Mouse (Mus musculus): Measurements from ENCODE around the gene Eya2. TPM values are rescaled to one million over a fixed set of nuclear protein-coding genes. Genes with fewer than 3 reads are reported as not detected.
A peak's percentile ranks its signal among the peaks of the same experiment; 100 is the strongest.
"Not testable (repeated sequence)": the region's sequence is repeated elsewhere in the genome, so short reads cannot be mapped to it uniquely, and the experiment has no call there.

Eya2 gene
- polyA plus RNA-seq, 1 experiment from 2014 or later: 6.9 TPM

DNA sequence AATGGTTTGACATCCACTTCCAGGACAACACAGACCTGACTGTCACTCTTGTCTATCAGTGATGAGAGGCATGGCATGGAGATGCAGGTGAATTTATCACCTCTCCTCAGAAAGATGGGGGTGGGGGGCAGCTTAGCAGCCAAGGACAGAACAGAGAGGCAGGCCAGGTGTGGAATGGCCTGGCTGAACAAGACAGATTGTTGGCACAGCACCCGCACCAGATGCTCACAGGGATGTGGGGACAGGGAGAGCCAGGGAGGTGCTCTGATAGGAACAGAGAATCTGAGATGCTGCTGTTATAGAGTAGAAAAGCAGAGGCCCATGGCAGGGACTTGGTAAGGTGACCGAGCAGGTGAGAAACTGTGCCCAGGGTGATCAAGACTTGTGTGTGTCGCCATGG, 194.8 kb downstream of the Eya2 start:
- 93% methylated on average over 3 of the region's 3 CpGs for WGBS

DNA sequence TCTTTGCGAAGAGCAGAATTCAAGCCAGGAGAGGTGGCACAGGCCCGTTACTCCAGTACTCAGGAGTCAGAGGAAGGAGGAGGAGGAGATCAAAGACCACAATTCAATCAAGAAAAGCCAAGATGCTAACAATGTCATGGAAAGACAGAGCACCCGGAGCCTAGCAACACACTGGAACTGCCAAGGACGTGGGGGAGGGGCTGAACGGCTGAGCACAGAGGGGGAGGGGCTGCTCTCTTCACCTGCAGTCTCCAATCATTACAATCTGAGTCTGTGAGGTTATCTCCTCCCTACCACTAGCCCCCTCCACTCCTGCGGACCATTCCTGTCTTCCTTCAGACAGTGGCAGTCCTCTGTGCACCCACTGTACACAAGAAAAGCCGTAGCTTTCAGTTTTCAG, 196.2 kb downstream of the Eya2 start:
- ATAC-seq (replicated peaks; ENCODE audit: low FRiP score): no peak
- no peaks in the 10 kb centered on the region for H3K27me3 ChIP-seq
- peak overlapping the region; percentile 14; the same call in 1 of the 2 replicates for H3K27ac ChIP-seq
- peaks cover 23% of the 10 kb centered on the region for H3K4me1 ChIP-seq
- 40% methylated on average over 7 of the region's 7 CpGs for WGBS
- no peak overlapping the region for H3K4me3 ChIP-seq (replicated peaks)
- peaks cover 94% of the 10 kb centered on the region for H3K36me3 ChIP-seq
- H3K9ac ChIP-seq: no peak overlapping the region
- no peaks in the 10 kb centered on the region for H3K9me3 ChIP-seq (replicated peaks)
- H3K4me2 ChIP-seq: no peak overlapping the region

More for the DNA sequence above, 194.8 kb downstream of the Eya2 start:
- no peaks in the 10 kb centered on the region for H3K9me3 ChIP-seq (replicated peaks)
- no peaks in the 10 kb centered on the region for H3K27me3 ChIP-seq
- H3K4me3 ChIP-seq (replicated peaks): no peak overlapping the region
- ATAC-seq (replicated peaks; ENCODE audit: low FRiP score): no peak
- H3K9ac ChIP-seq: no peak overlapping the region
- H3K27ac ChIP-seq: no peak overlapping the region
- H3K4me1 ChIP-seq: peaks cover 25% of the 10 kb centered on the region
- H3K36me3 ChIP-seq: peaks cover 97% of the 10 kb centered on the region
- H3K4me2 ChIP-seq: no peak overlapping the region

DNA sequence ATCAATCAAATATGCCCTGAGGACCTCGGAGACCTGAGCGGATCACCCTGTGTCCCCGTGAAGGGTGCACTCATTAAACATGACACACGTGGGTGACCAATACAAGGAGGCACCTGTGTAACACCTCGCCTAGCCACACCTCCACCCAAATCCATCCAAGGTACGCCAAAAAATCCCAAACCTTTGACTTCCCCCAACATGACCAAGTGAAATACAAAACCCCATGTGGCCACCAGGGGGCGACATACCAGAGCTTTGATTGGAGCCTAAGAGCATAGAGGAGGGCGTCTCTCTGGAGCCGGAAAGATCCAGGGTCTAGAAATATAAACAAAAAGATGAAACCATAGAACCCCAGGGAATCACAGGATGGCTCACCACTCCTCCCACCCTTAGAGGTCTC, 196.8 kb downstream of the Eya2 start:
- no peak for ATAC-seq (replicated peaks; ENCODE audit: low FRiP score)
- H3K9ac ChIP-seq: no peak overlapping the region
- peaks cover 23% of the 10 kb centered on the region for H3K4me1 ChIP-seq
- H3K4me3 ChIP-seq (replicated peaks): no peak overlapping the region
- peaks cover 94% of the 10 kb centered on the region for H3K36me3 ChIP-seq
- H3K4me2 ChIP-seq: no peak overlapping the region
- no peaks in the 10 kb centered on the region for H3K27me3 ChIP-seq
- H3K9me3 ChIP-seq (replicated peaks): no peaks in the 10 kb centered on the region
- H3K27ac ChIP-seq: 0 out of 2 replicates have a peak overlapping the region, but pooled peaks have one; percentile 14
- WGBS: 69% methylated on average over 9 of the region's 9 CpGs

DNA sequence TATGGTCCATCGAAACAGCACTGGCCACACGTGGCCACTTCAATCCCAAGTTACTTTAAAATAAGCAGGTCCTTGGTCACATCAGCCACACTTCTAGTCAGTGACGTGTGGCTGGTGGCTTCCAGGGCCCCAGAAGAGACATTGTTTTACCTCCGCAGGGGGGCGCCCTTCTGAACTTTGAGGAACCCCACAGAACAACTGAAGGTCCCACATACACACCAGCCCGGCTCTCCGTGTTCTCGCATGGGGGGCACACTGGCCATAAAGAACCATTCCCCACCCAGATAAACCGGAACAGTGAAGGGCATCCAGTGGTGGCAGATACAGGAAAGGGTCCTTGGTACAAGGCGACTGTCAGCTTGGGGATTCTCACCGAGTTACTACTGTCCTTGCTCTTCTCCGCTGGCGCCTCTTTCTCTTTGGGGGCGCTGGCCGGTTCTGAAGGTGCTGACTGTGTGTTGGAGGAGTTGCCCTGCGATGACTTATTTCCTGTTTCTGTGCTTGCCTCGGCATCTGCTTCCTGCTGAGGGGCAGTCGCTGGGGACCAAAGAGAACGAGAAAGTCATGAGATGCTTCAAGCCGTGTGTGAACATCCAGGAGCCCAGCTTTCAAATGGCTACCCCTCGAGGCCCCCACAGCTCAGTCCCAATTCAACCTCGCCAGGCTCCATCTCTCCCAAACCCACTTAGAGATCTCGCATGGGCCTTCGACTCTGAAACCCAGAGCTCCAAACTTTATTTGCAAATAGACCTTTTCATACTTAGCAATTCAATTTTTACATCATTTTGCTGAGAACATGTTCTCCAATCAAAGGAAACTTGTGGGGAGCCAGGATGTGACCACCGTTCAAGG, 197.8 kb downstream of the Eya2 start:
- peaks cover 94% of the 10 kb centered on the region for H3K36me3 ChIP-seq
- no peaks in the 10 kb centered on the region for H3K27me3 ChIP-seq
- no peak overlapping the region for H3K4me3 ChIP-seq (replicated peaks)
- peaks cover 16% of the 10 kb centered on the region for H3K4me1 ChIP-seq
- 0 out of 2 replicates have a peak overlapping the region, but pooled peaks have one; percentile 9 for H3K27ac ChIP-seq
- 89% methylated on average over 25 of the region's 25 CpGs for WGBS
- no peak for ATAC-seq (replicated peaks; ENCODE audit: low FRiP score)
- H3K9ac ChIP-seq: no peak overlapping the region
- no peaks in the 10 kb centered on the region for H3K9me3 ChIP-seq (replicated peaks)
- H3K4me2 ChIP-seq: no peak overlapping the region

DNA sequence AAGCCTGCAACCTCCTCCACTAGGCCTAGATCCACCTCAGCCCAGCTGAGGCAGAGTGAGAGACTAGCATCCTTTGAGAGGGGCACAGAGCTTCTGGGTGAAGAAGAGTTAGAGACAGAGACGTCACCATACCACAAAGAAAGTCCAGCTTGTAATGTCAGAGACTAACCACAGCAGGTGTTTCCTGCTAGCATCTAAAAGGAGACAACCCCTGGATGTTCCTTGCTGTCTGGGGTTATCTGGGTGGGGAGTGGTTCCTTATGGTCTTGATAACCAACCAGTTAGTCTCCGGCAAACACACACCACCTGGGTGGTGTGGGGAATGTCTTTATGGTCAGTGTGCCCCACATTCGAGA, 198.4 kb downstream of the Eya2 start:
- ATAC-seq (replicated peaks; ENCODE audit: low FRiP score): no peak
- Histone ChIP-seq H3K4me2 (no peak overlapping the region), H3K4me3 (replicated peaks) (no peak overlapping the region), H3K4me1 (peaks cover 10% of the 10 kb centered on the region), H3K27ac (0 out of 2 replicates have a peak overlapping the region, but pooled peaks have one; percentile 9), H3K27me3 (no peaks in the 10 kb centered on the region), H3K36me3 (peaks cover 95% of the 10 kb centered on the region), H3K9ac (no peak overlapping the region), H3K9me3 (replicated peaks) (no peaks in the 10 kb centered on the region)
- 83% methylated on average over 3 of the region's 3 CpGs for WGBS

DNA sequence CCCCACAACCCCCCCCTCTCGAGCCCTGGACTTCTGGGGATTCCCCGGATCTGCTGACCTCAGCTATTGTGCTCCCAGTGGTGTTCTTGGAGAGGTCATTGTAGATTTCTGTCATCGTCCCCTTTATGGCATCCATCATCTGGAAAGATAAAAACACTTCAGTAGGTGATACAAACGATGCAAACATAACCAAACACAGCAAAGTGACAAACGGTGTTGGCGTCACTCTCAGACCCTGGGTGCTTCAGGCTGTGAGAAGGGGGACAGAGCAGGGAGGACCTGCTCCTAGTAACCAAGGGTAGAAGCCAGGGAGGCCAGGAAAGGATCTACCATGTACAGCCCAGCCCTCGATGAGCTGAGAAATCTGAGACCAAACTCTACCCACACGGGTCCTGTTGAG, 203.0 kb downstream of the Eya2 start:
- Histone ChIP-seq H3K27ac (no peak overlapping the region), H3K36me3 (peaks cover 92% of the 10 kb centered on the region), H3K4me3 (replicated peaks) (no peak overlapping the region), H3K4me2 (no peak overlapping the region), H3K4me1 (peaks cover 2% of the 10 kb centered on the region; the same call in 1 of the 2 replicates), H3K27me3 (no peaks in the 10 kb centered on the region), H3K9me3 (replicated peaks) (no peaks in the 10 kb centered on the region), H3K9ac (no peak overlapping the region)
- WGBS: 69% methylated on average over 8 of the region's 8 CpGs
- no peak for ATAC-seq (replicated peaks; ENCODE audit: low FRiP score)

DNA sequence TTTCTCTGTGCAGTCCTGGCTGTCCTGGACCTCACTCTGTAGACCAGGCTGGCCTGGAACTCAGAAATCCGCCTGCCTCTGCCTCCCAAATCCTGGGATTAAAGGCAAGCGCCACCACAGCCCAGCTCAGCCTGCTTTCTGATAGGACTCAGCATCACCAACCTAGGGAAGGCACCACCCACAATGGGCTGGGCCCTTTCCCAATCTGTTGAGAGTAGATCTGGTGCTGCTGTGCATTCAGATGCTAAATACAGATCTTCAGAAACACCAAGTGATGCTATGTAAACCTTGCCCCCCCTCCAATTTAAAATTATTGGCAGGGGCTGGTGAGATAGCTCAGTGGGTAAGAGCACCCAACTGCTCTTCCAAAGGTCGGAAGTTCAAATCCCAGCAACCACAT, 205.3 kb downstream of the Eya2 start:
- H3K9me3 ChIP-seq (replicated peaks); H3K9ac ChIP-seq; H3K4me2 ChIP-seq; H3K27me3 ChIP-seq; H3K4me1 ChIP-seq; H3K4me3 ChIP-seq (replicated peaks); H3K27ac ChIP-seq; ATAC-seq (replicated peaks; ENCODE audit: low FRiP score): not testable (repeated sequence)
- H3K36me3 ChIP-seq: peaks cover 89% of the 10 kb centered on the region
- WGBS: 95% methylated on average over 3 of the region's 3 CpGs

DNA sequence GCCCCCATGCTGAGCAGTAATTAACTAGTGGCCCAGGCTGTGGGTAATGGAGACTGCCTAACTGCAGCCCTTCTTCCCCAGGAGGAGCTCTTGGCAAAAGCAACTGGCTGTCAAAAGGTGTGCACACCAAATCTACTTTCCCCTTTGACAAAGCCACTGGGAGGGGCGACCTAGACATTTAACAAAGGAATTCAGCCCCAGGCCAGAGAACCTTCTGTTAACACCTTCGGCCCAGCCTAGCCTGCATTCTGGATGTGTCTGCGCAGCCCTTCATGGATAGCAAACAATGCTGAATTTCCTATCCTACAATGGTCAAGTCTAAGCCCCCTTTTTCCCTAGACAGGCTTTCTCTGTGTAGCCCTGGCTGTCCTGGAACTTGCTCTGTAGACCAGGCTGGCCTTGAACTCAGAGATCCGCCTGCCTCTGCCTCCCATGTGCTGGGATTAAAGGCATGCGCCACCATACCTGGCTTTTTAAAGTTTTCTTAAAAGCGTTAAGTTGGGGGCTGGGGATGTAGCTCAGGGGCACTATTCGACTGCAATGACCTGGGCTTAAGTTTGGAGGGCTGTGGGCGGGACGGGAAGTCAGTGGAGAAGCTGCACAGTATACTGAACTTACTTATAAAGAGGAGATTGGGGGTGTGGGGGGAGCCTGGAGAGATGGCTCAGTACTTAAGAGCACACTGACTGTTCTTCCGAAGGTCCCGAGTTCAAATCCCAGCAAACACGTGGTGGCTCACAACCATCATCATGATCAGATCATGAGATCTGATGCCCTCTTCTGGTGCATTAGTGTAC, 213.5 kb downstream of the Eya2 start:
- no peak overlapping the region for H3K4me3 ChIP-seq (replicated peaks)
- H3K36me3 ChIP-seq: peaks cover 93% of the 10 kb centered on the region
- H3K9me3 ChIP-seq (replicated peaks): no peaks in the 10 kb centered on the region
- no peak for ATAC-seq (replicated peaks; ENCODE audit: low FRiP score)
- H3K4me2 ChIP-seq: no peak overlapping the region
- H3K4me1 ChIP-seq: no peaks in the 10 kb centered on the region
- no peak overlapping the region for H3K9ac ChIP-seq
- H3K27ac ChIP-seq: no peak overlapping the region
- 97% methylated on average over 12 of the region's 12 CpGs for WGBS
- no peaks in the 10 kb centered on the region for H3K27me3 ChIP-seq

DNA sequence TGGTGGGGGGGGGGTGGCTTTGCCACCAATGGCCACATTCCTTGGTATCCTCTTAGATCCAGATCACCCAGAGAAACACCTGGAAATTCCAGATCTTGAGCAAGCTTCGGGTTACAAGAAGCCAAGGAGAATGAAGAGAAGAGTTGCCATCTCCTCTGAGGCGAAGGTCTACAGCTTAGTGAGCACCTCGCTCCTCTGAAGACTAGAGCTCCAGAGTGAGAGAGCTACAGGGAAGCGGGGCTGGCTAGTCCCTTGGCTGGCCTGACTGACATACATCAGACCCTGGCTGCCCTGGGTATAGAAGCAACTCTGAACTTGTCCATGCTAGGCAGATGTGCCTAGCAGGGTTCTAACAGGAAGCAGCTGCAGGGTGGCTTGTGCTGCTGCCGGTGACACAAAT, 214.3 kb downstream of the Eya2 start:
- 94% methylated on average over 5 of the region's 5 CpGs for WGBS
- no peaks in the 10 kb centered on the region for H3K9me3 ChIP-seq (replicated peaks)
- H3K27ac ChIP-seq: no peak overlapping the region
- H3K27me3 ChIP-seq: no peaks in the 10 kb centered on the region
- no peak for ATAC-seq (replicated peaks; ENCODE audit: low FRiP score)
- H3K9ac ChIP-seq: no peak overlapping the region
- no peak overlapping the region for H3K4me2 ChIP-seq
- peaks cover 98% of the 10 kb centered on the region for H3K36me3 ChIP-seq
- H3K4me3 ChIP-seq (replicated peaks): no peak overlapping the region
- no peaks in the 10 kb centered on the region for H3K4me1 ChIP-seq

DNA sequence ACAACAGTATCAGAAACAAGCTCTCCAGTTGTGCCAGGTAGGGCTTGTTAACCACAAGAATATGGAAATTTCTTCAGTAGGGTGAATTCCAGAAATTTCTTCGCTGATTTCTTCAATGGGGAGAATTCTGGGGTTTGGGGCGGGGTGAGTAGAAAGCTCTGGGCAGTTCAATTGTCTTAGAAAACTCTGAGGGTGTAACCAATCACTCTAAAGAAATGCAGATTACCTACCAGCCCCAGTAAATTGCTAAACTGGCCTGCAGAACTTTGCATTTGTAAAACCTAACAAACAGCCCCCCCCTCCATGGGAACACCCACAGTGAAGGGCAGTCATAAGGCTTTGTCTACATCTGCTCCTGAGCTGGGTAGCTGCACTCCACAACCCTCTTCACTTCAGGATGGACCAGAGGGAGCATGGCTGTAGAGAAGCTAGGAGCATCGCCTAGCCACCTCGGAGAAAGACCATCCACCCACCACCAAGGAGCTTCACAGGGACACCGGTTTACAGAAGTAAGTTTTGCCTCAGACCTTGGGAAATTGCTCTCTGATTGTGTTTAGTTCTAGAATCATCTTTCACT, 215.2 kb downstream of the Eya2 start:
- Histone ChIP-seq H3K9ac (no peak overlapping the region), H3K36me3 (peaks cover 98% of the 10 kb centered on the region), H3K9me3 (replicated peaks) (no peaks in the 10 kb centered on the region), H3K4me1 (no peaks in the 10 kb centered on the region), H3K27ac (no peak overlapping the region), H3K4me2 (no peak overlapping the region), H3K4me3 (replicated peaks) (no peak overlapping the region), H3K27me3 (no peaks in the 10 kb centered on the region)
- no peak for ATAC-seq (replicated peaks; ENCODE audit: low FRiP score)
- WGBS: 86% methylated on average over 5 of the region's 5 CpGs

DNA sequence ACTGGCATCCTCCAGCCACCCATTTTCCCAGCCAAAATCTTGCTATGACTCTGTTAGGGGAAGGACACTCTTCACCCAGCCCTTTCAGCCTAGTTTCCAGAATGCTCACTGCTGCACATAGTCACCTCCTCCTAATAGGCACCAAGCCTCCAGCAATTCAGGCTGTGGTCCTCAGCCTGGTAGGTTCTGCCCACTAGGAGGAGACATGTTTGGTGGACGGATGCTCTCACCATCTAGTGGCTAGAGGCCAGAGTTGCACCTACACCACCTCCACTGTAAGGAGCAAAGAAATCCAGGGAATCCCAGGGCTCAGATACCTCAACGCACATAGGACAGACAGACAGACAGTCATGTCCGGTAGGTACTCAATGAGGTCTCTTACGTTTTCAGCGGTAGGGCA, 216.7 kb downstream of the Eya2 start:
- Histone ChIP-seq H3K9ac (no peak overlapping the region), H3K27me3 (no peaks in the 10 kb centered on the region), H3K4me1 (peaks cover 3% of the 10 kb centered on the region; the same call in 1 of the 2 replicates), H3K4me2 (no peak overlapping the region), H3K4me3 (replicated peaks) (no peak overlapping the region), H3K36me3 (peaks cover 97% of the 10 kb centered on the region), H3K9me3 (replicated peaks) (no peaks in the 10 kb centered on the region), H3K27ac (no peak overlapping the region)
- WGBS: 54% methylated on average over 5 of the region's 5 CpGs
- peak; percentile 43 for ATAC-seq (replicated peaks; ENCODE audit: low FRiP score)

DNA sequence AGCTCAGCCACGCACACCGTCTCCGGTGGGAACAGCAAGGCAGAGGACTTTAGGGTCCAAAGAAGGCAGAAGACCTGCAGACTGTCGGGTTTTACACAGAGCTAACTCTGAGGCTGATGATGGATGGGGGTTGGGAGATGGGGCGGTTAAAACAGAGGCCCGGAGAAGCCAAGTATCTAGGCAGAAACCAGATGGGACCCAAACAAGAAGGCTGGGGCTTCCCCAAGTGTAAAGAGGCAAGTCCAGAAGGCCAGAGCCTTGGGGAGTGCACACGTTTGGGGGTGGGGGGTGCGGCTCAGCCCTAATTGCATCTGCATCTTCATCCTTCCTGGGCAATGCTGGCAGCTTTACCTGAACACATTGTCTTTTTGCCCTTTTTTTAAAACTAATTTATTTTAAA, 218.1 kb downstream of the Eya2 start:
- no peak for ATAC-seq (replicated peaks; ENCODE audit: low FRiP score)
- 72% methylated on average over 8 of the region's 8 CpGs for WGBS
- Histone ChIP-seq H3K27ac (no peak overlapping the region), H3K4me1 (peaks cover 3% of the 10 kb centered on the region; the same call in 1 of the 2 replicates), H3K4me2 (no peak overlapping the region), H3K36me3 (peaks cover 97% of the 10 kb centered on the region), H3K27me3 (no peaks in the 10 kb centered on the region), H3K9me3 (replicated peaks) (no peaks in the 10 kb centered on the region), H3K9ac (no peak overlapping the region), H3K4me3 (replicated peaks) (no peak overlapping the region)

All from kidney, embryonic 15.5 days (tissue).